Mouse (Mus musculus) cerebellum, adult 2 months (tissue): ENCODE data around the gene Arrdc5.
"Not testable (repeated sequence)": the region's sequence is repeated elsewhere in the genome, so short reads cannot be mapped to it uniquely, and the experiment has no call there.

ENCODE experiments used
- CTCF ChIP-seq: fragments of 200-500 bp; IDR thresholded peaks from 2 replicates; pipeline ENCODE4 v1.5.1; 2011; ENCODE audit warnings: low read depth, mild to moderate bottlenecking, control low read depth, low read length, moderate library complexity, borderline replicate concordance; ENCODE audit not compliant: insufficient read depth
- POLR2A ChIP-seq: fragments of 200-500 bp; IDR thresholded peaks from 2 replicates; pipeline ENCODE4 v1.6.1; 2011; ENCODE audit warnings: low read length, control low read depth, borderline replicate concordance; ENCODE audit not compliant: insufficient read depth

GRCm38 (mm10) chr17:56258269-56258668, 41.8 kb downstream of the Arrdc5 start:
- not testable (repeated sequence) for TF ChIP-seq POLR2A, CTCF
